Mouse (Mus musculus): ENCODE results near the gene Eif2ak1.
"Not testable (repeated sequence)": the region's sequence is repeated elsewhere in the genome, so short reads cannot be mapped to it uniquely, and the experiment has no call there.

The Eif2ak1 gene

DNA sequence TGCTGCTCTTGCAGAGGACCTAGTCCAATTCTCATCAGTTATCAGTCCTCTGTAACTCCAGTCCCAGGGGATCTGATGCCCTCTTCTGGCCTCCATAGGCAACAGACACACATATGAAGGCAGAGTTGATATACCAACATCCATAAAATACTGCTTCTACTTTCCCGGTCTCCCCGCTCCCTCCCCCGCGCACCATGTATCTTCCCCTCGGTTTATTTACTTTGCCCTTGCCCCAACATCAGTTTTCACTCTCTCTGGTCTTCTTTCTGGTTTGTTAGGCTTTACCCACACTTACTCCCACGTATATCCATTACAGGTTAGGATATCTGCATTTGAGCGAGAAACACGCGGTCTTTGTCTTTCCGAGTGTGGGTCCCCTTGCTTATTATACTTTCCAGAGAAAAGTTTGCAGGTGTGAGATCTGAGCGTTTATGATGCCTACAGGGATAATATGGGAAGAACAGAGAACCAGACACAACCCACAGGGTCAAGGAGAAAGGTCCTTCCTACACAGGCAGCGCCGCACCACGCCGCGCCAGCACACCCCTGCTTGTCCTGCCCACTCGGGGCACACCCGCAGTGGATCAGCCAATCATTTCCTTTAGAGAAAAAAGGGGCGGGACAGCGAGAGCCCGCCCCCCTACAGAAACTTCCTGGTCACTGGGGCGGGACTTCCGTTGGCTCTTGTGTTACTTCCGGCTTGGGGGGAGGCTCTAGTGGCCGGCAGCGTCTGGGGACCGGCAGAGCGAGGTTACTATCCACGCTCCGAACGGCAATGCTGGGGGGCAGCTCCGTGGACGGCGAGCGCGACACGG, at the start of gene Eif2ak1:
Gene Eif2ak1, plus strand, starts transcription at position 673 of the 815 bp plus-strand sequence.
- DNase-seq = peak; percentile 93

DNA sequence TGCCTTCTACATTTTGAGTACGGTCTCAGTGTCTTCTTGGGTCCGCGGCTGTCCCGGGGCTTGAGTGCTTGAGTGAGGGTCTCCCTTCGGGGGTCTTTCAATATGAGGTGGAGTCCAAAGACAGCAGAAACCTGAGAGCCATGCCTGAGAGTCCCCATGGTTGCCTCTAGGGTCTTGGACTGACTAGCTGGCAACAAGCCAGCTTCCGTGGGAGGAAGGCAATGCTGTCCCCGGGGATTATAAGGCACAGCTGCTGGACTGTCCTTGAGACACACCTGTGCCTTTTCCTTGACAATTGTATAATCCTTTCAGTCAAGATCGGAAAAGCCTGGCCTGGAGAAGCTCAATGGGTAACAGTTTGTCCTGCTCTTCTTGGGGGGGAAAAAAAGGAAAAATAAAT, 35.6 kb upstream of the Eif2ak1 start:
- DNase-seq = no peak

DNA sequence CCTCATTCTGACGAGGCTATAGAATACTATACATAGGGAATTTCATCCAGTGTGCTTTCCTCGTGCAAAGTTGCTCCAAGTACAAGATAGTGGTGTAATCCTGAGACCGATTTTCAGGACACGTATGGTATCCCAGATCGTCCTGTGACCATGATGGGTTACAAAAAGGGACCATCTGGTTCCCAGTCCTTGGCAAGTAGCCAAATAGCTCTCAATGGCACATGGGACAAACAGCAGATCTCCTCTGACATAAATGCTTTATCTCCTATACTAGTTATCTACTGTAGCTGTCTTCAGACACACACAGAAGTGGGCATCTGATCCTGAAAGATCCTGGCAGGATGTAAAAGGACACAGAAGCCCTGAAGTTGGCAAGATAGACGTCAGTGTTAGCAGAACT, 32.2 kb upstream of the Eif2ak1 start:
- no peak for DNase-seq

DNA sequence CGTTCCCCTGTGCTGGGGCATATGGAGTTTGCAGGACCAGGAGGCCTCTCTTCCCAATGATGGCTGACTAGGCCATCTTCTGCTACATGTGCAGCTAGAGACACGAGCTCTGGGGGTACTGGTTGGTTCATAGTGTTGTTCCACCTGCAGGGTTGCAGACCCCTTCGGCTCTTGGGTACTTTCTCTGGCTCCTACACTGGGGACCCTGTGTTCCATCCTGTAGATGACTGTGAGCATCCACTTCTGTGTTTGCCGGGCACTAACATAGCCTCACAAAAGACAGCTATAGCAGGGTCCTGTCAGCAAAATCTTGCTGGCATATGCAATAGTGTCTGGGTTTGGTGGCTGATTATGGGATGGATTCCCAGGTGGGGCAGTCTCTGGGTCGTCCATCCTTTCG, 16.4 kb upstream of the Eif2ak1 start:
- DNase-seq = not testable (repeated sequence)

DNA sequence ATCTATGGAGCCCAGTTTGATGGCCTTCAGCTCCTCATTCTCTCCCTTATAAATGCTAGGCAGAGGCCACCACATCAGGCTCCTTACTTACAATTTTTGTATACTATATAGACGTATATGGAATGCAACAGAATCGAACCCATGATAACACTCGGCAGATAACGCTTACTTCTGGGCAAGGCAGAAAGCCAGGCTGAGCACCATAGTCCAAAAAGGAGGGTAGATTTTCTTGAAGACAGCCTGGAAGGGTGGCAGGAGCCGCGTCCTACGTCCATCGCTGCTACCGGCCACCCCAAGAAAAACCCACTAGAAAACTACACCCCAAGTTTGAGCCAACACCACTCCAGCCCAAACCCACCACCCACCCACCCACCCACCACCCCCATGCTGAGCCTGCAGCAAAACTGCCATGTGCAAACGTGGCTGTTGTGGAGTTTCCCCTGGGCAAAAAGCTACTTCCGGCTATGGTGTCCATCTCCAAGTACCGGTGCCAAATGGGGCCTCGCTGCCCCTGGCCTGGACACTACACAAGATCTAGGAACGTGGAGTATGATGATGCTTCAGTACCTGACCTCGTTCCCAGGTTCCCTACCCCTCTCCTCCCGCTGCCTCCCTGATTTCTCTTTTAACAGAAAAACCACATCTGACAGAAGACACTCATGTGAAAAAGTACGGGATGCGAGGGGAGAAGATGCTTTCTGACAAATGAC, 13.4 kb upstream of the Eif2ak1 start:
- no peak for DNase-seq

DNA sequence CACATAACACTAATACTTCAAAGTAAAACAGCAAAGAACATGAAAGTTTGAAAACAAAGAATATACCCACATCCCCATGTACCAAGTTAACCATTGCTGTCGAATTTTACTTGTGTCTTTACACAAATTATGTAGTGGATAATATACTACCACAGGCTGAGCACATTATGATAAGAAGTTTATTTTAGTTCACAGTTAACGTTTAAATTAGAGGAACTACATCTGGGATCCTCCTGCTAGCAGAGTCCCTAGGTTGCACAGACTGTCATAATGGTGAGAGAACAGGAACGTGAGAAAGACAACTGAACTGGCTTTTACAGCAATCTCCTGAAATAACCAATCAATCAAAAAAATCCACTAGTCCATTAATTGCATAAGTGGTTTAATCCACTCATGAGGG, 10.3 kb upstream of the Eif2ak1 start:
- DNase-seq = no peak

DNA sequence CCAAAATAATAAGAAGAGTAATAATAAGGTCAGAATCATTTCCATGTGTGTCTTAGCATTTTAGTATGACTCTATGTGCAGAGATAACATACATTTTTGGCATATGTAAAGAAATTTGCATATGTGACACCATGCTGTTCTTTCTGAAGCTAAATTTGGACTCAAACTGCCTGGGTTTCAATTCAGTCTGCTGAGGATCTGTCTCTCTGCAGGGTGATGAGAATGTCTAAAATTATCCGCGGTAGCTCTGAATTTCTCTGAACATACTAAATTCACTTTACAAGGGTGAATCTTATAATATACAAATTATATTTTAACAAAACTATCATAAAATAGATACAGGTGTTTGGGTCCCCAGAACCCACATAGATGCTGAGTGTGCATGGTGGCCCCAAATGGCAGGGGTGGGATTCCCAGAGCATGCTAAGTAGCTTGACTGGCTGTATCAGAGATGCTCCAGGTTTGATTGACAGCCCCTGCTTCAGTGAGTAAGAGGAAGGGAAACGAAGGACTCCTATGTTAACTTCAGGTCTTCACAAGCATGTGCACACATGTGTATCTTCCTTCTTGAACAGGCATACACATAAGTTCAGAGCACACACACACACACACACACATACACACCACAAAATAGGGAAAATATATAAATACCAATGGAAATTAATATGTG, 8.0 kb upstream of the Eif2ak1 start:
- DNase-seq = peak; percentile 7

DNA sequence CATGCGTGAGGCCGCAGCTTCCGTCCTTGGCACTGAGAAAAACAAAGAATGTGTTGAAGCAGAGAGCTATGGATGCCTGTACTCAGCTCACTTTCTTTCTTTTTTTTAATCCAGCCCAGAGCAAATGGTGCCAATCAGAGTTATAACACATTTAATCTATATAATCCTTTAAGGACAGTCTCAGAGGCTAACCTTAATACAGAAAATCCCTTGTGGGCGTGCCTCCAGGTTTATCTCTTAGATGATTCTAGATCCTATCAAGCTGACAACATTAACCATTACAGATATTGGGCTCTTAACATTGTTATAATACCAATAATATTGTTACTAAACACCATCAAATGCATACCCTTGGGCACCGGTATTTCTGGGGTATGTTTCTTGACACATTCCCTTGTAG, 5.9 kb upstream of the Eif2ak1 start:
- DNase-seq = no peak

DNA sequence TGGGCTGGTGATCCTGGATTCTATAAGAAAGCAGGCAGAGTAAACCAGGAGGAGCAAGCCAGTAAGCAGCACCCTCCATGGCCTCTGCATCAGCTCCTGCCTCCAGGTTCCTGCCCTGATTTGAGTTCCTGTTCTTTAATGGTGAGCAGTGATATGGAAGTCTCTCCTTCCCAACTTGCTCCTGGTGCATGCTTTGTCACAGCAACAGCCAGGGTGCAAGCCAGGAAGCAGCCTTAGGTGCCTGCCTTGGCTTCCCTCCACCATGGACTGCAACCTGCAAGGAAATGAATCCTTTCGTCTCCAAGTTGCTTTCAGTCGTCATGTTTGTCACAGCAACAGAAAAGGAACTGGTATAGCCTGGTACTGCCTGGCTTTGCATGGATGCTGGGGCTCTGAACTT, 3.0 kb upstream of the Eif2ak1 start:
- no peak for DNase-seq

DNA sequence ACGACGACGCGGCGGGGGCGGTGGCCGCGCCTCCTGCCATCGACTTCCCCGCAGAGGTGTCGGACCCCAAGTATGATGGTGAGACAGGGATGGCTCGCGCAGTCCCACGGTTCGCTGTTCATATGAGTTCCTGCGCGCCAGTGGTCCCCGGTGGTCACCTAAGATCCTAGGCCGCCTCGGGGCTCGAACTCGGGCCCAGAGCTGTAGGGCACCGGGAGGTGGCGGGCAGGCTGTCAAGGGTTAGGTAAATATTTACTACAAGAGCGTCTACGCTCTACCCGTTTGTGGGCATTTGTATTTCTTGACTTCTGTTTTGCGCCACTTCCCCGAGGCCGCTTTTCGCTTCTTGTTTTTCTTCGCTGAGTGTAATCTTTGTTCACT, 333 bp downstream of the Eif2ak1 start:
- DNase-seq = no peak

DNA sequence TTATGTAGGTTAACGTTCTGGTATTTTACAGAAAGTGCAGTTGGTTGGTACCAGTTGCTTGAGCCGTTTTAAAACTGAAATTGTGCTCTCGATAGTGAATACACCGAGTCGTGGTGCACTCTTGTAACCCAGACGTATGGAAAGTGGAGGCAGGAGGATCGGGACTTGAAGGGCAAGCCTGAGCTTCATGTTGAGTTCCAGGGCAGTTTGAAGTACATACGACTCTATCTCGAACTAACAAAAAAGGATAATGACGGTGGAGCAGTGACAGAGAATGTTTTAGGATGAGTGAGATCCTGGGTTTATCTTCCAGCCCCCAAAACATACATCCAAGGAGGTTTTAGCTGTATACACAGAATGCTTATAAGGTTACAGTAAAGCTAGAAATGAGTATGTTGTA, 873 bp downstream of the Eif2ak1 start:
- DNase-seq = no peak

DNA sequence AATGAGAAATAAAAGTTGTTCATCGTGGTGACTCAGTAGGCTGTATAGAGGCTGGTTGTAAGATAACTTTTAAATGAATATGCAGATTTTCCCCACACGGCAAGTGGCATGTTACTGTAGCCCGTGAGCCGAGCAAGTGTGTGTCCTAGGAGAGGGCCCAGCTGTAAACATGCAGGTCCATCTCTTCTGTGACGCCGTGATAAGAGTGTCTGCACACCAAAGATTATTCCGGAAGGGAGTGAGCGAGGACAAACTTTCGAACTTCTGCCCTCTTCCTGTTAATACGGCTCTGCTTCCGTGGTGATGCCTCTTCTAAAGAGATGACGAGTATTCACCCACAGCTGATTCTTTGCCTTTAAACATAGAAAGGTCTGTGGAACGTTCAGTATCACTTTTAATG, 1.4 kb downstream of the Eif2ak1 start:
- no peak for DNase-seq

DNA sequence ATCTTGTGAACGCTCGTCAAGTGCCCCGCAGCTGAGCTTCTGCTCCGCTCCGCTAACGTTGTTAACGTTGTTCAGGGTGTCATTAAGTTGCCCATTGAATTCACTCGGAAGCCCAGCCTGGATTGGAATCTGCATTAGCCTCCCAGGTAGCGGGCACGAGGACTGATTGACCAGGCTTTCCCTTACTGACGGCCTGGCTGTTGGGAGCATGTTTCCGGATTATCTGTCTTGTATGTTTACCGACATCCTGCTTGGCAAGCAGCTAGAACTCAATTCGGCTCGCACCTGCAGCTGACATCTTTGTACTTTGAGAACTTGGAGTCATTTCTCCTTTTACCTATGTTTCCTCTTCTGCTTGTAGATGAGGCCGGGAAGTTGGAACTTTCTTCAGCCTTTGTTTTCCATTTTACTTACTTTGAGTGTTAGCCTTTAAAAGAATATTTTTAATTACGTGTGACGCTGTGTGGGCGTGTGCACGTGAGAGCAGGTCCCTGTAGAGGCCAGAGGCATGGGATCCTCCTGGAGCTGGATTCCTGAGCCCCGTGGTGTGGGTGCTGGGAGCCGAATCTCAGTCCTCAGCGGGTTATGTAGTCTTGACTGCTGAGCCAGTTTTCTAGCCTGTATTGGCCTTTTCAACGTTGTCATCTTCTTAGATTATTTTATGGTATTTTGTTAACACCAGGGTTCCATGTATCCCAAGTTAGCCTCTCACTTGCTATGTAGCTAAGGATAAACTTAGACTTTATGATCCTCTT, 2.5 kb downstream of the Eif2ak1 start:
- no peak for DNase-seq

DNA sequence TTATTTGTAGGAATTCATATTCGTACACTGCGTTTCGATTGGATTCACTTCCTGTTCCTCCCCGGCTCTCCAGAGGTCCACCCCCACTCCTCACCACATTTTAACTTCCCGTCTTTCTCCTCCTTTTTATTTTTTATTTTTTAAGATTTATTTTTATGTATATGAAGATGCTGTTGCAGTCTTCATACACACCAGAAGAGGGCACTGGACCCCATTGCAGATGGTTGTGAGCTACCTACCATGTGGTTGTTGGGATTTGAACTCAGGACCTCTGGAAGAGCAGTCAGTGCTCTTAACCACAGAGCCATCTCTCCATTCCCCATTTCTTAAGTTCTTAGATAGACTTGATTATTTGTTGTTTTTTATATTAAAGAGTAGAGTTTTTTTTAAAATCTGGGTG, 3.2 kb downstream of the Eif2ak1 start:
- no peak for DNase-seq

DNA sequence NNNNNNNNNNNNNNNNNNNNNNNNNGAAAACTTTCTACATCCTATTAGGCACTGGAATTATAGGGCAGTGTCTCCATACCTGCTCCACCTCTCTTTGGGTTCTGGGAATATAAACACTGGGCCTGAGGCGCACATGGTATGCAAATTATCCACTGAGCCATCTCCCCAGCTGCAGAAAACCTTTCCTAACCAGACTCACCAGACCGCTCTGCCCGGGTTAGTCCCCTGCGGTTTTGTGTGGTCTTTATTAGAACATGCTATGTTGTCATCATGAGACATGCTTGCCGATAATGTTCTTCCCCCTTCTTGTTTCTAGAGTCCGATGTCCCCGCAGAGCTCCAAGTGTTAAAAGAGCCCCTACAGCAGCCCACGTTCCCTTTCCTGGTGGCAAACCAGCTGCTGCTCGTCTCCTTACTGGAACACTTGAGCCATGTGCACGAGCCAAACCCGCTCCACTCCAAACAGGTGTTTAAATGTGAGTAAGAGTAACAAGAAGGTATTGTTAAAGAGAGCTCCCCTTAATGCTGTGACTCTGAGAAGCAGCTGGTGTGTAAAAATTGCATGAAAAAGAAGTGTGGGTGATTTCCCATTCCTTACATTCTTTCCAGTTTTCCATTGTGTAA, 54.1 kb downstream of the Eif2ak1 start:
- no peak for DNase-seq

DNA sequence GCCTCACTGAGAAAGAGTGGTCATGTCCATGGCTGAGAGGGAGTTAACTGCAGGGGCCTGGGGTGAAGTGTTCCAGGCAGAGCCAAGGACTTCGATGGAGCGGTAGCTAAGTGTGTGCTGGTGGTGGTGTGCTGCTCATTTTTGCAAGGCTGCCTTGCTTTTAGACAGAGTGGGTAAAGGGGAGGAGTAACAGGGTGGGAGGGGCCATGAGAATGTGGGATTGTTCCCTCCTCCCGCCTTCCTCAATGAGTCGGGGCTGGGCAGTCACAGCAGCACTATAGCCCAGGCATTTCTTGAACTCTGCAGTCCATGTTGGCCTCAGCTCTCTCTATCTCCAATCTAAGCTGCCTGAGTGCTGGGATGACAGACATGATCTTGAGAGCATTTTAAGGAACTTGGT, 57.0 kb downstream of the Eif2ak1 start:
- DNase-seq = no peak

DNA sequence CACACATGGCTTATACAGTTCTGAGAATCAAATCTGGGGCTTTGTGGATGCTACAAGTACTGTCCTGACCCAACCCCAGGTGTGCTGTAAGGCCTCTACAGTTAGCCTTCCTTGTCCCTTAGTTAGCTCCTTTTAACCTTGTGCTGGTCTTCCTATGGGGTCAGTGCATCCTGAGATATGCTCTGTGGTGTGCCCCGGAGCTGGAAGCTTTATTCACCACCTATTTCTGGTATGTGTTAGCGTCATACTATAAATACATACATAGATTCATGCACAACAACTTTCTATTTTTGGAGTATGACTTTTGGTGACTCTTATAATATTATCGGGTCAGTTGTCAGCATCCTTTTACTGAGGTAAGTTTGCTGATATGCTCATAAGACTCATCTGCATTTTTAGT, 67.7 kb downstream of the Eif2ak1 start:
- no peak for DNase-seq

DNA sequence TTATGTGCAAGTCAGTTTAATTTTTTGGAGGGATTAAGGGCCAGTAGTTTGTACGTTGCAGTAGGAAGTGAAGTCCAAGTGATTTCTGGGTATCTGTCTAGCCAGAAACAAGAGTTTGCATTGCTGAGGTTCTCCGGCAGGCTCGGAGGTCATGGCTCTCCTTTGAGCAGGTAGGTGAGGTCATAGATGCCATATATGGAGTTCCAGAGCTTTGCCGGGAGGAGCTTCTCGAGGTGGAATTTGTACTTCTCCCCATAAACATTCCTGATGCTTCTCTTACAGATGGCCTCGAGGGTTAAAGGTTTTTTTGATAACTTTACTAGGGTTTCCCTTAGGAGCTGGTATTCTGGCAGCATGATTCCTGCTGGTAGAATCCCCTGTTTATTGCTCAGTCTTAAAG, 73.2 kb downstream of the Eif2ak1 start:
- no peak for DNase-seq

DNA sequence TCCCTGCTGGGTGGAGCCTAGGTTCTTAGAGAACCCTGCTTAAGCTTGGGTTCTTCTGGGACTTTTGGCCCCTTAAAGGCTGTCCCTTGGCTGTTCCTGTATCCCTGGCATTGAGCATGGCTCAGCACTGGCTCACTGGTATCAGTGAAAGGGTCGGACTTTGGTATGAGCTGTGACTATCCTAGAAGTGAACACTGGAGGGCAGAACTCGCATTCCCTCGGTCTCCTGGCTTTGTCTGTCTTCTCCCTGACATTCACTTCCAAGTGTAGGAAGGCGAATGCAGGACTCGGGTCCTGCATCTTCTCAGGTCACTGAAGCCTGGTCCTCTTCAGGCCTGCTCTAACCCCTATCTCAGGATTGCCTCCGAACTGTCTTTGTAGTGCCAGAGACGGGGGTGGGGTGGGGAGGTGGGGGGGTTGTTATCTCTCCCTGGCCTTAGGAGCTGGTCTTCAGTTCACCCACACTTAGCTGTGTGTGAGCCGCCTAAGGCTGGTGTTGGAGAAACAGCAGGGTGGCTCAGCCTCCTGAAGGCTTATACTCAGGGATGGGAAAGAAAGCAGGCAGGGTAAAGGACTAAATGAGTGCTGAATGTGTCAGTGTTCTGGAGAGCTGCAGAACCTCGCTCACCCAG, 74.8 kb downstream of the Eif2ak1 start:
- DNase-seq = no peak

DNA sequence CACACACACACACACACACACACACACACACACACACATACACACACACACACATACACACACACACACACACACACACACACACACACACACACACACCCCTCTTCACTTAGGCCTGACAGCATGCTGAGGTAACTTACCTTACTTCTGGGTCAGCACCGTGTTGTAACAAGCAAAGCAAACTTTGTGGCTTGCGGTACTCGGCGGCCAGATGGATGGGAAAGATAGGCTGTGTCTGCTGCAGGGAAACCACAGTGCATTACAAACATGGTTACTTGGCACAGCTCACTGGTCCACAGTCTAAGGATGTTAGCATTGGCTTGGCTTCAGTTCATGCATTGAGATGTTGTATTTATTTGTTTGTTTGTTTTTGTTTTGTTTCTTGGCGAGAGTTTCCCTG, 75.8 kb downstream of the Eif2ak1 start:
- no peak for DNase-seq

DNA sequence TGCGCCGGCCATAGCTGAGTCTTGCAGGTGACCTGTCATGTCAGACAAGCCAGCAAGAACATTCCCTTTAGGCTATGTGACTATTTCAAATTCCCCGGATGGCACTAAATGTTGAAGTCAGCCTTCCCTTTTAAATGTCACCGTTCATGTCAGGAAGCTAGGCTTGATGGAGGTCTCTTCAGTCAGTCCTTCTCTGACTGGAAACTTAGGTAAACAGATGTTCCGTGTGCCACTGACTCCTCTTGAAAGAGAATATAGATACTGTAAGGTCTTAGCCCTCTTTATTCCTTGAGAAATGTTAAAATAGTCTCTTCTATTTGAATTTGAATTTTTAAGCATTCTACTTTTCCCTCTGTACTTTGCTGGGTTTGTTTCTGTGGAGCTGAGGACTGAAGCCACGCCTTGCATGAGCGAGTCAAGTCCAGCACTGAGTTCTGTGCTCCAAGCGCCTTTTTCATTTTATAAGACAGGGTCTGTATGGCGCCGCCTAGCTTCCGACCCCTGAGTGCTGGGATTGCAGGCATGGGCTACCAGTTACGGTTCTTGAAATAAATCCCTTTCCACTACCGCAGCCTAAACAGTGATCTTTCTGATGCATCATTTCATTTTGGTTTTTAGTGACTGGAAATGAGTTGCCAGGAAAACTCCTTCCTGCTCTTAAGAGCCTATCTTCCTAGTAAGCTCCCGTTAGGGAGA, 80.2 kb downstream of the Eif2ak1 start, which contains the start of gene Ankrd61:
Gene Ankrd61, minus strand, starts transcription at position 51 of the 696 bp plus-strand sequence.
- no peak for DNase-seq

DNA sequence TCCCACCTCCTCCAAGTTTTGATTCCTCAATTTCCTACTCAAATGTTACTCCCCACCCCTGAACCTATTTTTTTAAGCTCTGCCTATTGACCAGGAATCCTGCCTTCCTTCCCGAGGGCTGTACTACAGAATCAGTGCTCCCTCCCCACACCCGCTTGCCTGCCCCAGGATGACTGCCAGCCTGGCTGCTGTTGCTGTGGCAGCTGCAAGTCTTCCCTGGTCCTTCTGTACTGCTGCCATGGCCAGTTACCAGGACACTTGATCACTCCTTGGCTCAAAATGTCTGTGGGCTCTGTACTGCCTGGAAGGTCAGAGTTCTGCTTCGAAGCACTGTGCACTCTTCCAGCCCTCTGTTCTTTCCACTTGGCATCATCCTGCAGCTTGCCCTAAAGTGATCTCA, 84.5 kb downstream of the Eif2ak1 start:
- peak; percentile 25 for DNase-seq

Measured in right cerebral cortex, adult 18-20 months (tissue).